Mouse (Mus musculus): ENCODE results near the gene Itsn2. TPM values are rescaled to one million over a fixed set of nuclear protein-coding genes. Genes with fewer than 3 reads are reported as not detected.
A peak's percentile ranks its signal among the peaks of the same experiment; 100 is the strongest.

Itsn2 gene
- polyA plus RNA-seq, 1 experiment from 2014 or later = 39.7 TPM

DNA sequence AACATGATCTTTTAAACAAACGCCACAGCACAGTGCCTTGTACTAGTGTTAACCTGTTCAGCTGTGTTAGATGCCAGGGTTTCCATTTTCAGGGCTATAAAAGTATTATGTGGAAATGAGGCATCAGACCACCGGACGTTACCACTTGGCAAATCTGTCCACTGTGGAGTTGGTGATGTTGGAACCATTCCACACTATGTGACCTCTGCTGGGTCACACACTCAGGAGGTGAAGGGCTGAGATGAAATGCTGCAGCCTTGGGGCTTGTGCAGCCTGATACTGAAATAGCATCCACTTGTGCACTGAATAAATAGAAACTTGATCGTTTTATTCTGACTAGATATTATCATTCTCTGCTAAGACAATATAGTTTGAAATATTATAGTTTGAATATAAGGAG lies 120.9 kb downstream of the Itsn2 start:
- 70% methylated on average over 4 of the region's 4 CpGs for WGBS
- no peak overlapping the region for H3K4me2 ChIP-seq (ENCODE audit: low read depth, low read length)
- H3K27me3 ChIP-seq (ENCODE audit: control insufficient read depth, insufficient read depth, low read depth, low read length) = no peaks in the 10 kb centered on the region
- no peaks in the 10 kb centered on the region for H3K4me1 ChIP-seq (replicated peaks; ENCODE audit: control insufficient read depth, insufficient read depth, low read length)
- ATAC-seq (ENCODE audit: low read depth) = no peak
- no peak overlapping the region for H3K9ac ChIP-seq (ENCODE audit: low read length)
- peaks cover 8% of the 10 kb centered on the region; the same call in 1 of the 2 replicates for H3K36me3 ChIP-seq (ENCODE audit: control insufficient read depth, insufficient read depth, low read length)
- no peak overlapping the region for H3K4me3 ChIP-seq (ENCODE audit: low read length)
- no peak overlapping the region for H3K27ac ChIP-seq (ENCODE audit: low read length)
- H3K9me3 ChIP-seq (ENCODE audit: control insufficient read depth, low read length) = no peaks in the 10 kb centered on the region

DNA sequence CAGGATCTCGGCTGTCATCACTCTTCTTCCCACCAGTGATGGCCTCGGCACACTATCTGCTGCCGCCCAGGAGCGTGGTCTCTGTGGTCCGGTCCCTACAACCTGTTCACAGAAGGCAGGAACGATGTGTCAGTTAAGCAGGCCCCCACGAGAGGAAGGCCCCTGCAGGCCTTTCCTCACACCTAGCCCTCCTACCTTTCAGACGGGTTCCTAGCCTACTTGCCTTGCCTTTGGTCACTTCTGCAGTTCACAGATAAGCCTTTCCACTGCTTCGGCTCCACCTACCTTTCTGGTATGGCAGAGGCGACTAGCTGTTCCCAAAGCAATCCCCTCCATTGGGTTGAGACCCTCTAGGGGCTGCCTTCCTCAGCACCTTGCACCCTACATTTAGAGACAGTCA lies 123.2 kb downstream of the Itsn2 start:
- WGBS = 72% methylated on average over 10 of the region's 10 CpGs
- Histone ChIP-seq H3K4me2 (ENCODE audit: low read depth, low read length) (no peak overlapping the region), H3K4me3 (ENCODE audit: low read length) (no peak overlapping the region), H3K4me1 (replicated peaks; ENCODE audit: control insufficient read depth, insufficient read depth, low read length) (no peaks in the 10 kb centered on the region), H3K9me3 (ENCODE audit: control insufficient read depth, low read length) (no peaks in the 10 kb centered on the region), H3K27me3 (ENCODE audit: control insufficient read depth, insufficient read depth, low read depth, low read length) (no peaks in the 10 kb centered on the region), H3K27ac (ENCODE audit: low read length) (no peak overlapping the region), H3K9ac (ENCODE audit: low read length) (no peak overlapping the region), H3K36me3 (ENCODE audit: control insufficient read depth, insufficient read depth, low read length) (peaks cover 8% of the 10 kb centered on the region; the same call in 1 of the 2 replicates)
- no peak for ATAC-seq (ENCODE audit: low read depth)

DNA sequence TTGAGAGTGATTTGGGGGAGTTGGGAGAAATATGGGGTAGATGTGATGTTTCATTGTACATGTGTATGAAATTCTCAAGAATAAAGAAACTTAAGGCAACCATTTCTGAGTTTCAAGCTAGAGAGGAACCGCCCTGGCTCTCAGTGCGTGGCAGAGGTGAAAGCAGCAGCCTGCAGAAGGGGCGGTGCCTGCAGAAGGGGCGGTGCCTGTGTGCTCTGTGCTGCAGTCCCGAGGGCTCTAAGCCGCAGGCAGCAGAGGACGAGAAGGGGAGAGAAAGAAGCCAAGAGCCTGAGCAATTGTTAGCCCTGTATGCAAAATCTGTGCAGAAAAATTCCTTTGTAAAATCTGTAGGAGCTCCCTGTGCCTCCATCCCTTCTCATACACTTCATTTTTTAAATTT lies 125.0 kb downstream of the Itsn2 start:
- Histone ChIP-seq H3K9ac (ENCODE audit: low read length) (0 out of 2 replicates have a peak overlapping the region, but pooled peaks have one; percentile 23), H3K4me2 (ENCODE audit: low read depth, low read length) (peak overlapping the region; percentile 30; the same call in 1 of the 2 replicates), H3K9me3 (ENCODE audit: control insufficient read depth, low read length) (no peaks in the 10 kb centered on the region), H3K27ac (ENCODE audit: low read length) (no peak overlapping the region), H3K27me3 (ENCODE audit: control insufficient read depth, insufficient read depth, low read depth, low read length) (no peaks in the 10 kb centered on the region), H3K36me3 (ENCODE audit: control insufficient read depth, insufficient read depth, low read length) (peaks cover 6% of the 10 kb centered on the region; the same call in 1 of the 2 replicates), H3K4me3 (ENCODE audit: low read length) (no peak overlapping the region), H3K4me1 (replicated peaks; ENCODE audit: control insufficient read depth, insufficient read depth, low read length) (no peaks in the 10 kb centered on the region)
- 4% methylated on average over 7 of the region's 7 CpGs for WGBS
- peak; percentile 93 for ATAC-seq (ENCODE audit: low read depth)

DNA sequence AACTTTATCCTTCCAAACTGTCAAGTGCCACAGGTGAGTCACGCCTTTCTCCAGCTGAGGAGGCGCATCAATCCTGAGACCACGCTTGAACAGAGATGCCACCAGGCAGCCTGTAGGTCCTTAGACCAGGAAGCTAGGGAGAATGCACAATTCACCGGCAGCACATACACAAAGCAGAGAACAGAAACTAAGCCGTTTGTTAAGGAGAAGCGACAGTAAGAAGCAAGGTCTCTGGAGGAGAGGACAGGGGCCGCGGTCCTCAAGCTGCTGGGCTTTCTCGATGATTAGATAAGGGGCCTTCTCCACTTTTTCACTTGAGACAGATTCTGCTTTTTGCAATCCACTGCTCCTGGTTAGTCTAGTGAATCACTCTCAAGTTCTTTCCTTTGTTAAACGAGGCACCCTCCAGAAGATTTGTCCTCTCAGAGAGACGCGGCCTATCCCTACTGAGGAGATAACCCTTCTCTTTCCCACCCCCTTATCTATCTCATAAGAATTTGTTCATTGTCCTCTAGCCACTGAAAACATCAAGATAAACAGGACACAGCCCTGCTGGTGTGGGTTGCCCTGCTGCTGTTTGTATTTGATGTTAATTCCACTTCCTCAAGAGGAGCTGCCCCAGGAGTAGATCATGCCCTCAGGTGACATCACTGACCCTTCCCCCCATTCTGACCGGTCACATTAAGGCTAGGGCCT lies 126.8 kb downstream of the Itsn2 start:
- Histone ChIP-seq H3K27ac (ENCODE audit: low read length) (no peak overlapping the region), H3K9ac (ENCODE audit: low read length) (no peak overlapping the region)
- 58% methylated on average over 13 of the region's 13 CpGs for WGBS

DNA sequence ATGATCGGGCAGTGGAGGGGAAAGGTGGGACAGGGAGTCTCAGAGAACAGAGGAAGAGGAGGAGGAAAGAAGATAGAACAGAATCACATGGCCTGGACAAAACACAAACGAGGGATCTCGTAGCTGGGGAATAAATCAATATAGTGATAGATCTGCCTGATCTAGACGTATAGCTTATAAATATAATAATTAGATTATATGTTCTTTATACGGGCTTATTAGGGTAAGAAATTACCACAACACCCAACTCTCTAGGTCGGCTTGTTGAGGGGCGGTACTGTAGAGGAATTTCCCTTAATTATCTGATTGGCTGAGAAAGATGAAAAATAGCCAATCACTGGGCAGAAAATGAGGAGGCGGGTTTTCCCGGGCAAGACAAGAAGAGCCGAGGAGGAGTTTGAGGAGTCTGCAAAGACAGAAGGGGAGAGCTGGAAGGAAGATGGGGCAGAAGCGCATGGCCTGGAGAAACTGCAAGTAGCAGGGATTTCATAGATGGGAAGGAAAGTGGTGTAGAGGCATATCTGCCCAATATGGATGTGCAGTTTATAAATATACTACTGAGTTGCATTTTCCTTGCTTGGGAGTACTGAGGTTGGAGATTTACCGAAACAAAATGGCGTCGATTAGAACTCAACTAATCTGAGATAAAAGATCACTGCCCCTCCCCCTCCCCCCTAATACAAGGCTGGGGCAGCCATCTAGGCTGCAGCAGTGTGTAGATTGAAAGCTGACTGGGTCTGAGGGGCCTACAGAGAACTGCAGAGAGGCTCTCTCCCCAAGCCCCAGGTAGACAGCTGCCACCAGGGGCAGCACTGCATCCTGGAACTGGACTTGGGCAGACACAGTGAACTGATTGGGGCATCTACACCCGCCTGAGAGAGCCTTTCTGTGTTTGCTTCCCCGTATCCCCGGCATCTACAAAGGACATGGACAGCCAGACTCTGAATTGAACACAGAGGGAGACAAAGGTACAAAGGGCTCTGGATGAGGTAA lies 127.6 kb downstream of the Itsn2 start:
- H3K4me3 ChIP-seq (ENCODE audit: low read length) = no peak overlapping the region
- no peaks in the 10 kb centered on the region for H3K27me3 ChIP-seq (ENCODE audit: control insufficient read depth, insufficient read depth, low read depth, low read length)
- no peaks in the 10 kb centered on the region for H3K4me1 ChIP-seq (replicated peaks; ENCODE audit: control insufficient read depth, insufficient read depth, low read length)
- no peaks in the 10 kb centered on the region for H3K36me3 ChIP-seq (ENCODE audit: control insufficient read depth, insufficient read depth, low read length)
- H3K9ac ChIP-seq (ENCODE audit: low read length) = no peak overlapping the region
- no peak overlapping the region for H3K4me2 ChIP-seq (ENCODE audit: low read depth, low read length)
- 68% methylated on average over 17 of the region's 17 CpGs for WGBS
- H3K27ac ChIP-seq (ENCODE audit: low read length) = no peak overlapping the region
- ATAC-seq (ENCODE audit: low read depth) = no peak
- H3K9me3 ChIP-seq (ENCODE audit: control insufficient read depth, low read length) = no peaks in the 10 kb centered on the region

More for the DNA sequence above, 126.8 kb downstream of the Itsn2 start:
- Histone ChIP-seq H3K27me3 (ENCODE audit: control insufficient read depth, insufficient read depth, low read depth, low read length) (no peaks in the 10 kb centered on the region), H3K4me3 (ENCODE audit: low read length) (no peak overlapping the region), H3K4me2 (ENCODE audit: low read depth, low read length) (no peak overlapping the region), H3K4me1 (replicated peaks; ENCODE audit: control insufficient read depth, insufficient read depth, low read length) (no peaks in the 10 kb centered on the region), H3K9me3 (ENCODE audit: control insufficient read depth, low read length) (no peaks in the 10 kb centered on the region), H3K36me3 (ENCODE audit: control insufficient read depth, insufficient read depth, low read length) (no peaks in the 10 kb centered on the region)
- no peak for ATAC-seq (ENCODE audit: low read depth)

DNA sequence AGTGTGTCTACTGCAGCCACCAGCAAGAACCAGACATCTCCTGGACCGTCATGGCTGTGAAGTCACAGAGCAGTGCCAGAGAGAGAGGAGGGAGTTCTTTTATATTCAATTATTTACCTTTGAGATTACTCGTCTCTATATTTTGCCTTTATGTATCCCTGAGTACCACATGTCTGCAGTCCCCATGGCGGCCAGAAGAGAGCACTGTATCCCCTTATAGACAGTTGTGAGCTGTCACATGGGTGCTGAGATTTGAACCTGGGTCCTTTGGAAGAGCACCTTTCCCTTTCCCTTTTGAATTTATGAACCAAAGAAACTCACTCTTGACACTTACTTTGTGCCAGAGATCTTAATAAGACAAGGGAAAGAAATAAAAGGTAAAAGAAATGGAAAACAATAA lies 136.7 kb downstream of the Itsn2 start:
- Histone ChIP-seq H3K36me3 (ENCODE audit: control insufficient read depth, insufficient read depth, low read length) (no peaks in the 10 kb centered on the region), H3K4me2 (ENCODE audit: low read depth, low read length) (no peak overlapping the region), H3K9me3 (ENCODE audit: control insufficient read depth, low read length) (no peaks in the 10 kb centered on the region; the same call in 1 of the 2 replicates), H3K4me3 (ENCODE audit: low read length) (no peak overlapping the region), H3K9ac (ENCODE audit: low read length) (no peak overlapping the region), H3K4me1 (replicated peaks; ENCODE audit: control insufficient read depth, insufficient read depth, low read length) (0 out of 2 replicates have a peak, but pooled peaks cover 4% of the 10 kb centered on the region), H3K27ac (ENCODE audit: low read length) (no peak overlapping the region), H3K27me3 (ENCODE audit: control insufficient read depth, insufficient read depth, low read depth, low read length) (no peaks in the 10 kb centered on the region)
- 87% methylated on average over 3 of the region's 3 CpGs for WGBS
- no peak for ATAC-seq (ENCODE audit: low read depth)

DNA sequence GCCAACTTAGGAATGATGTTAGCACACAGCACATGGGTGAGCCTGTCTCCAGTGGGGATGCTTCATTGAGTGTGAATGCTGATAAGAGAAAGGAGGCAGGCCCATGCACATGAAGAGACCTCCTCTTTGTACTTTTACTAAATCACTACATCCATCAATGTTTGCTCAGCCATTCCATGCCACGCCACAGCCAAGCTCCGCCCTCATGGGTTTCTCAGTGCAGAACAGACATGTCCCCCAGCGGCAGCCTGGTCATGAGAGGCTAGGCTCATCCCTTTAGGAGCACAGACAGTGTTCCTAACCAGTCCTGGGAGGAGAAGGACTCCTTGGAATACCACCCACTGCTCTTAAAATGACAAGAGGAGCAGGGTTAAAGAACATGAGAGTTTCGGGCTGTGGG lies 139.2 kb downstream of the Itsn2 start:
- WGBS = 47% methylated on average over 4 of the region's 4 CpGs
- Histone ChIP-seq H3K9me3 (ENCODE audit: control insufficient read depth, low read length) (no peaks in the 10 kb centered on the region; the same call in 1 of the 2 replicates), H3K4me3 (ENCODE audit: low read length) (no peak overlapping the region), H3K27ac (ENCODE audit: low read length) (no peak overlapping the region), H3K27me3 (ENCODE audit: control insufficient read depth, insufficient read depth, low read depth, low read length) (no peaks in the 10 kb centered on the region), H3K36me3 (ENCODE audit: control insufficient read depth, insufficient read depth, low read length) (no peaks in the 10 kb centered on the region), H3K4me1 (replicated peaks; ENCODE audit: control insufficient read depth, insufficient read depth, low read length) (0 out of 2 replicates have a peak, but pooled peaks cover 4% of the 10 kb centered on the region), H3K4me2 (ENCODE audit: low read depth, low read length) (no peak overlapping the region), H3K9ac (ENCODE audit: low read length) (no peak overlapping the region)
- ATAC-seq (ENCODE audit: low read depth) = peak; percentile 41; the same call in 1 of the 2 replicates

DNA sequence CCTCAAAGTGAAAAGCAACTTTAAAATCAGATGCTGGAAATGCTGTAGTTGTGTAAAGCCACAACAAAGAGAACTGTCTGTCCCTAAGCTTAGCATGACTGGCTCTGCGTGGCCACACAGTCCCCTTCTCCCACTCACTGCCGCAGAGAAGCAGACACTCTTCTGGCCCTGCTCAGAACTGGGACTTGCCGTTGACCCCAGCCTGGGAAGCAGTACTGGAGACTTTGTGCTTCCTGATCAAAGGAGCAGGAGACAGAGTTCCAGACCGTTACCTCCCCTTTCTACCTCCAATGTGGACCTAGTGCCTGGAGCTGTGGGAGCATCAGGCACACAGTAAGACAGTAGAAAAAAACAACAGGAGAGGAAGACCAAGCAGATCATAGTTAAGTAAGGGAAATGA lies 139.9 kb downstream of the Itsn2 start:
- 48% methylated on average over 4 of the region's 4 CpGs for WGBS
- Histone ChIP-seq H3K4me2 (ENCODE audit: low read depth, low read length) (no peak overlapping the region), H3K27ac (ENCODE audit: low read length) (no peak overlapping the region), H3K9ac (ENCODE audit: low read length) (no peak overlapping the region), H3K27me3 (ENCODE audit: control insufficient read depth, insufficient read depth, low read depth, low read length) (no peaks in the 10 kb centered on the region), H3K4me1 (replicated peaks; ENCODE audit: control insufficient read depth, insufficient read depth, low read length) (0 out of 2 replicates have a peak, but pooled peaks cover 4% of the 10 kb centered on the region), H3K4me3 (ENCODE audit: low read length) (no peak overlapping the region), H3K9me3 (ENCODE audit: control insufficient read depth, low read length) (no peaks in the 10 kb centered on the region; the same call in 1 of the 2 replicates), H3K36me3 (ENCODE audit: control insufficient read depth, insufficient read depth, low read length) (no peaks in the 10 kb centered on the region)
- no peak for ATAC-seq (ENCODE audit: low read depth)

DNA sequence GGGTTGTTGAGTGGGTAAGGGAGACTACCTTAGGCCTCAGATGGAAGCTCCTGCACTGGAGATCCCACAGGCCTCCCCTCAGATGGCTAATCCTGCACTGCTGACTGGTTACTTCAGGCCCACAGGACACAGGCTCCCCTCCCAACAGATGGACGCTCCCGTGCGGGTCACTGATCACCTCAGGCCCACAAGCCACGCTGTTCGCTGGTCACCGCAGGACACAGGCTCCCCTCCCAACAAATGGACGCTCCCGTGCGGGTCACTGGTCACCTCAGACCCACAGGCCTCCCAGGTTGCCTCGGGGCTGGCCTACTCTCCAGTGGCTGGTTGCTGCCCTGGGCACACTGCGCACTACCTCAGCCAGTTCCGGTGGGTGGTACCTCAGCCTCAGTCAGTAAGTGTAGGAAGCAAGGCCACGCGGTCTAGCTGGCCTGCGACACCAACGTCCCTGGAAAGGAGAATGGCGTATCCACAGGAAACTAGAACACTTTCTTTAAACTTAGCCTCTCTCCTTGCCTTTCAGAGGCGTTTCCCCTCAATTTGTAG lies 145.7 kb downstream of the Itsn2 start, which contains the start of gene Fam228a:
Gene Fam228a, minus strand, starts transcription at position 400 of the 546 bp plus-strand sequence.
- no peaks in the 10 kb centered on the region for H3K4me1 ChIP-seq (replicated peaks; ENCODE audit: control insufficient read depth, insufficient read depth, low read length)
- no peaks in the 10 kb centered on the region for H3K27me3 ChIP-seq (ENCODE audit: control insufficient read depth, insufficient read depth, low read depth, low read length)
- WGBS = 90% methylated on average over 18 of the region's 18 CpGs
- no peak within 1 kb of the TSS for H3K27ac ChIP-seq (ENCODE audit: low read length)
- no peak for ATAC-seq (ENCODE audit: low read depth)
- H3K36me3 ChIP-seq (ENCODE audit: control insufficient read depth, insufficient read depth, low read length) = no peaks in the 10 kb centered on the region
- H3K4me3 ChIP-seq (ENCODE audit: low read length) = no peak within 1 kb of the TSS
- H3K4me2 ChIP-seq (ENCODE audit: low read depth, low read length) = no peak within 1 kb of the TSS
- no peaks in the 10 kb centered on the region for H3K9me3 ChIP-seq (ENCODE audit: control insufficient read depth, low read length)
- H3K9ac ChIP-seq (ENCODE audit: low read length) = no peak within 1 kb of the TSS

All from lung, embryonic 16.5 days (tissue).